Mouse (Mus musculus): ENCODE data around the gene Il25.

DNA sequence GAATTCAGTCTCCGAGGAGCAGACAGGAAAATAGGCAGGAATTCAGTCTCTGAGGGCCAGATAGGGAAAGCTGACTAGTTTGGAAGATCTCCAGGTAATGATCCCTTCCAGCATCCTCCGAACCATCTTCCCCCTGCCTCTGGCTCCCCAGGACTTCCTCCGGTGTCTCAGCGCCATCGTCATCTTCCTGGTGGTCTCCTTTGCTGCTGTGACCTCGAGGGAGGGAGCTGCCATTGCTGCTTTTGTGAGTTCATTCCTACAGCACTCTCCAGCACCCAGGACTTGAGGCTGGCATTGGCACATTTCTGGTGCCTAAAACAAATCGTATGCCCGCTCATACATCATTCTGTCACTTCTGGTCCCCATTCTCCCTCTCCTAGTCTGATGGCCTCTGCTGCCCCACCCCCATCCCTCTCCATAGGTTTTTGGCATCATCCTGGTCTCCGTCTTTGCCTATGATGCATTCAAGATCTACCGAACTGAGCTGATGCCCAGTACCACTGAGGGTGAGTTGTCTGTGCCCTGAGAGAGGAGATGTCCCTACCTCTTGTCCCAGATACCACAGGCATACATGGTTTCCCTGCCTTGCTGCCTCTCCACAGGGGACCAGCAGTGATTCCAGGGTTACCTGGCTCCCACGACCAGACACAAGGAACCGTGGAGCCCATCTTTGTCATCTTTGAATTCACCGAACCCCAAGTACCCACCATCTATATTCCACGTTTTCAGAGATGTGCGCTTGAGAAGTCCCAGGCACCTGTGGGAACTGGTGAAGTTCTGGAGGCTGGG is 6.1 kb downstream of the Il25 start:
- TF ChIP-seq MYC (IDR thresholded peaks at IDR 0.05; ENCODE audit: low read depth, low read length) = no peak
- no peak for TF ChIP-seq POLR2A (IDR thresholded peaks at IDR 0.05; ENCODE audit: low read depth, low read length)
- no peak for TF ChIP-seq MAZ (IDR thresholded peaks at IDR 0.05; ENCODE audit: low read depth, low read length)
- no peak for TF ChIP-seq MXI1 (IDR thresholded peaks at IDR 0.05; ENCODE audit: low read depth, low read length)
- no peak for TF ChIP-seq CTCF (conservative IDR thresholded peaks at IDR 0.05 in 1 of 2, IDR thresholded peaks at IDR 0.05 in 1 of 2; ENCODE audit: low read depth in 2 of 2, low read length in 2 of 2)
- TF ChIP-seq HCFC1 (IDR thresholded peaks at IDR 0.05; ENCODE audit: low read depth, low read length) = no peak
- no peak for TF ChIP-seq ZKSCAN1 (IDR thresholded peaks at IDR 0.05; ENCODE audit: borderline replicate concordance, low read depth, low read length)
- no peak for TF ChIP-seq NELFE (IDR thresholded peaks at IDR 0.05; ENCODE audit: low read depth, low read length)
- TF ChIP-seq PAX5 (IDR thresholded peaks at IDR 0.05; ENCODE audit: low read length) = no peak

Data from CH12.LX (cell line).